Mouse (Mus musculus): ENCODE data around the gene Pard3. TPM values are rescaled to one million over a fixed set of nuclear protein-coding genes. Genes with fewer than 3 reads are reported as not detected.

Gene Pard3
- polyA plus RNA-seq, 2 experiments: 4.5 TPM

DNA sequence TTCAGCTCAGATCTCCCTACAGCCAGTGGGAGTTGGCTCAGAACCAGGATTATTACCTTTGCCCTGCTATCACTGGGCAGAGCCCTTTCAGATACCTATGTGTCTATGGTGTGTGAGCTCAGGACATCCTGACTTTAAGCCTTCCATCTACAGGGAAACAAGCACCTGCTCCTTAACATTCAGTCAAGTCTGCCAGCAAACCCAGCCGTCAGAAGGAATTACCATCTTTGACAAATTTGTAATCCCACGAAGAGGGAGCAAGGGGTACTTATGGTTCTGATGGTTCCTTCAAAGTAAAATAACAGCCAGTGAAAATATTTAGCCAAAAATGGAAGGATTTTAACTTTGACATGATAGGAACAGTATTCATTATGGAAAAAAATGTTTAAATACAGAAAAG lies 466.1 kb downstream of the Pard3 start:
- no peaks in the 10 kb centered on the region for H3K36me3 ChIP-seq (replicated peaks; ENCODE audit: control insufficient read depth, insufficient read depth, low read depth)
- H3K4me2 ChIP-seq (ENCODE audit: low read depth): no peak overlapping the region
- no peak for TF ChIP-seq CTCF (IDR thresholded peaks at IDR 0.05; ENCODE audit: low read depth)
- TF ChIP-seq EP300 (IDR thresholded peaks at IDR 0.05; ENCODE audit: low read depth): no peak
- H3K4me1 ChIP-seq (replicated peaks; ENCODE audit: control insufficient read depth in 2 of 2, insufficient read depth in 2 of 2, low read length in 1 of 2): no peaks in the 10 kb centered on the region
- H3K27ac ChIP-seq: no peak overlapping the region
- WGBS (ENCODE audit: insufficient replicate concordance): 68% methylated on average over 2 of the region's 2 CpGs
- no peak overlapping the region for H3K9ac ChIP-seq (replicated peaks)
- DNase-seq (ENCODE audit: low read depth in 3 of 3, low spot score in 3 of 3) (no peak), ATAC-seq (ENCODE audit: insufficient read depth) (no peak)
- no peaks in the 10 kb centered on the region for H3K27me3 ChIP-seq (ENCODE audit: control insufficient read depth, insufficient read depth, low read length)
- H3K4me3 ChIP-seq (ENCODE audit: insufficient read depth in 1 of 2, low read depth in 2 of 2, low read length in 2 of 2): no peak overlapping the region
- H3K9me3 ChIP-seq (ENCODE audit: control insufficient read depth, low read length): no peaks in the 10 kb centered on the region

GRCm38 (mm10) chr8:127531866-127532265 lies 468.2 kb downstream of the Pard3 start:
- Histone ChIP-seq H3K27ac (no peak overlapping the region), H3K36me3 (replicated peaks; ENCODE audit: control insufficient read depth, insufficient read depth, low read depth) (no peaks in the 10 kb centered on the region), H3K4me1 (replicated peaks; ENCODE audit: control insufficient read depth in 2 of 2, insufficient read depth in 2 of 2, low read length in 1 of 2) (no peaks in the 10 kb centered on the region), H3K27me3 (ENCODE audit: control insufficient read depth, insufficient read depth, low read length) (no peaks in the 10 kb centered on the region), H3K4me2 (ENCODE audit: low read depth) (no peak overlapping the region), H3K9ac (replicated peaks) (no peak overlapping the region), H3K9me3 (ENCODE audit: control insufficient read depth, low read length) (no peaks in the 10 kb centered on the region), H3K4me3 (ENCODE audit: insufficient read depth in 1 of 2, low read depth in 2 of 2, low read length in 2 of 2) (no peak overlapping the region)
- TF ChIP-seq CTCF (IDR thresholded peaks at IDR 0.05; ENCODE audit: low read depth): no peak
- TF ChIP-seq EP300 (IDR thresholded peaks at IDR 0.05; ENCODE audit: low read depth): no peak
- ATAC-seq (ENCODE audit: insufficient read depth): no peak
- WGBS (ENCODE audit: insufficient replicate concordance): 73% methylated on average over 3 of the region's 3 CpGs
- DNase-seq (ENCODE audit: low read depth in 3 of 3, low spot score in 3 of 3): no peak

DNA sequence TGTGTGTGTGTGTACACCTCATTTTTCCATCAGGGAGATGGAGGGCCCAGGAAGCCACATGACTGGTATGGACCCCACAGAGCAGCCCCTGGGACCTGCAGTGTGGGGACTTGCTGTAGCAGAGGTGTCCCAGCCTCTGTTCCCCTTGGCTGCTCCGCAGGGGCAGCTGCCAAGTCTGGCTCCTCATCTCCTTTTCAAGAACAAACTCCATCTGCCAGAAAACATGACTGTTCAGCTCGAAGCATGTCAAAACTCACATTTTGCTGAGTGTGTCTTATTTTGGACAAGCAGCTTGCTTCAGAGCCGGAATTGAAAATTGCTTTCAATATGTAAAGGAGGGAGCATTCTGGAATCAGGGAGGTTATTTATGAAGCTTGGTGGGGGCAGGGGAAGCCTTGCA lies 471.1 kb downstream of the Pard3 start:
- H3K36me3 ChIP-seq (replicated peaks; ENCODE audit: control insufficient read depth, insufficient read depth, low read depth): no peaks in the 10 kb centered on the region
- H3K27me3 ChIP-seq (ENCODE audit: control insufficient read depth, insufficient read depth, low read length): no peaks in the 10 kb centered on the region
- H3K9ac ChIP-seq (replicated peaks): no peak overlapping the region
- 56% methylated on average over 3 of the region's 3 CpGs for WGBS (ENCODE audit: insufficient replicate concordance)
- no peak overlapping the region for H3K4me2 ChIP-seq (ENCODE audit: low read depth)
- H3K4me1 ChIP-seq (replicated peaks; ENCODE audit: control insufficient read depth in 2 of 2, insufficient read depth in 2 of 2, low read length in 1 of 2): 0 out of 4 replicates have a peak, but pooled peaks cover 0 to 1% of the 10 kb centered on the region in 2 experiments
- H3K27ac ChIP-seq: no peak overlapping the region
- TF ChIP-seq EP300 (IDR thresholded peaks at IDR 0.05; ENCODE audit: low read depth) (no peak), CTCF (IDR thresholded peaks at IDR 0.05; ENCODE audit: low read depth) (no peak)
- H3K9me3 ChIP-seq (ENCODE audit: control insufficient read depth, low read length): no peaks in the 10 kb centered on the region
- no peak for DNase-seq (ENCODE audit: low read depth in 3 of 3, low spot score in 3 of 3)
- H3K4me3 ChIP-seq (ENCODE audit: insufficient read depth in 1 of 2, low read depth in 2 of 2, low read length in 2 of 2): no peak overlapping the region
- no peak for ATAC-seq (ENCODE audit: insufficient read depth)

- 64% methylated on average over 8 of the region's 8 CpGs for WGBS (ENCODE audit: insufficient replicate concordance)
- H3K27me3 ChIP-seq (ENCODE audit: control insufficient read depth, insufficient read depth, low read length): no peaks in the 10 kb centered on the region
- H3K36me3 ChIP-seq (replicated peaks; ENCODE audit: control insufficient read depth, insufficient read depth, low read depth): no peaks in the 10 kb centered on the region
- H3K9ac ChIP-seq (replicated peaks): no peak overlapping the region
- H3K4me1 ChIP-seq (replicated peaks; ENCODE audit: control insufficient read depth in 2 of 2, insufficient read depth in 2 of 2, low read length in 1 of 2): 0 out of 4 replicates have a peak, but pooled peaks cover 0 to 1% of the 10 kb centered on the region in 2 experiments
- no peaks in the 10 kb centered on the region for H3K9me3 ChIP-seq (ENCODE audit: control insufficient read depth, low read length)
- no peak overlapping the region for H3K4me3 ChIP-seq (ENCODE audit: insufficient read depth in 1 of 2, low read depth in 2 of 2, low read length in 2 of 2)
- no peak overlapping the region for H3K4me2 ChIP-seq (ENCODE audit: low read depth)
- no peak for ATAC-seq (ENCODE audit: insufficient read depth)
- no peak for DNase-seq (ENCODE audit: low read depth in 3 of 3, low spot score in 3 of 3)
- no peak overlapping the region for H3K27ac ChIP-seq
- TF ChIP-seq EP300 (IDR thresholded peaks at IDR 0.05; ENCODE audit: low read depth) (no peak), CTCF (IDR thresholded peaks at IDR 0.05; ENCODE audit: low read depth) (no peak)
Observed at GRCm38 (mm10) chr8:127535192-127535845, 471.6 kb downstream of the Pard3 start.

- H3K9me3 ChIP-seq (ENCODE audit: control insufficient read depth, low read length): no peaks in the 10 kb centered on the region
- TF ChIP-seq EP300 (IDR thresholded peaks at IDR 0.05; ENCODE audit: low read depth): no peak
- no peak for TF ChIP-seq CTCF (IDR thresholded peaks at IDR 0.05; ENCODE audit: low read depth)
- 0 out of 4 replicates have a peak, but pooled peaks cover 0 to 1% of the 10 kb centered on the region in 2 experiments for H3K4me1 ChIP-seq (replicated peaks; ENCODE audit: control insufficient read depth in 2 of 2, insufficient read depth in 2 of 2, low read length in 1 of 2)
- ATAC-seq (ENCODE audit: insufficient read depth): no peak
- 48% methylated on average over 1 of the region's 1 CpGs for WGBS (ENCODE audit: insufficient replicate concordance)
- DNase-seq (ENCODE audit: low read depth in 3 of 3, low spot score in 3 of 3): no peak
- H3K27ac ChIP-seq: no peak overlapping the region
- H3K9ac ChIP-seq (replicated peaks): no peak overlapping the region
- no peak overlapping the region for H3K4me3 ChIP-seq (ENCODE audit: insufficient read depth in 1 of 2, low read depth in 2 of 2, low read length in 2 of 2)
- no peak overlapping the region for H3K4me2 ChIP-seq (ENCODE audit: low read depth)
- H3K27me3 ChIP-seq (ENCODE audit: control insufficient read depth, insufficient read depth, low read length): no peaks in the 10 kb centered on the region
- H3K36me3 ChIP-seq (replicated peaks; ENCODE audit: control insufficient read depth, insufficient read depth, low read depth): no peaks in the 10 kb centered on the region
Observed at GRCm38 (mm10) chr8:127535846-127536220, 472.1 kb downstream of the Pard3 start.
